Mouse (Mus musculus): ENCODE measurements around the gene Kank1.

The Kank1 gene

GRCm38 (mm10) chr19:25315458-25315889 lies 78.7 kb downstream of the Kank1 start:
- no peak for DNase-seq

GRCm38 (mm10) chr19:25315993-25316392 lies 79.2 kb downstream of the Kank1 start:
- no peak for DNase-seq

DNA sequence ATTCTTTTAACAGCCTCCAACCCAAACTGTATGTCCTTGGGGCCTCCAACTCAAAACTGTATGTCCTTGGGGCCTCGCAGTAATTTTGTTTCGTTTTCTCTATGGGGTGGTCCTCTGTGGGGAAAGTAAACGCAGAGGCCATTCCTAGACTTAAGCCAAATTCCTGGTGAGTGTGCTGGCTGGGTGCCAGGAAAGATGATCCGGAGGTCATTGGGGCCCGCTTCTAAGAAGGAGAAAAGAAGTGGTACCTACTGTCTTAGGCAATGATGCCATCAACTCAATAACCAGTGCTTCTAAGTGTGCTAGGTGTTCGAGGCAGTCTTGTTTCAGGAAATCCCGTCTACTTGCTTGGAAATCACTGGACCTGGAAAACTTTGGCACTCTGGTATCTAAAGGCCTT lies 87.5 kb downstream of the Kank1 start:
- no peak for DNase-seq

DNA sequence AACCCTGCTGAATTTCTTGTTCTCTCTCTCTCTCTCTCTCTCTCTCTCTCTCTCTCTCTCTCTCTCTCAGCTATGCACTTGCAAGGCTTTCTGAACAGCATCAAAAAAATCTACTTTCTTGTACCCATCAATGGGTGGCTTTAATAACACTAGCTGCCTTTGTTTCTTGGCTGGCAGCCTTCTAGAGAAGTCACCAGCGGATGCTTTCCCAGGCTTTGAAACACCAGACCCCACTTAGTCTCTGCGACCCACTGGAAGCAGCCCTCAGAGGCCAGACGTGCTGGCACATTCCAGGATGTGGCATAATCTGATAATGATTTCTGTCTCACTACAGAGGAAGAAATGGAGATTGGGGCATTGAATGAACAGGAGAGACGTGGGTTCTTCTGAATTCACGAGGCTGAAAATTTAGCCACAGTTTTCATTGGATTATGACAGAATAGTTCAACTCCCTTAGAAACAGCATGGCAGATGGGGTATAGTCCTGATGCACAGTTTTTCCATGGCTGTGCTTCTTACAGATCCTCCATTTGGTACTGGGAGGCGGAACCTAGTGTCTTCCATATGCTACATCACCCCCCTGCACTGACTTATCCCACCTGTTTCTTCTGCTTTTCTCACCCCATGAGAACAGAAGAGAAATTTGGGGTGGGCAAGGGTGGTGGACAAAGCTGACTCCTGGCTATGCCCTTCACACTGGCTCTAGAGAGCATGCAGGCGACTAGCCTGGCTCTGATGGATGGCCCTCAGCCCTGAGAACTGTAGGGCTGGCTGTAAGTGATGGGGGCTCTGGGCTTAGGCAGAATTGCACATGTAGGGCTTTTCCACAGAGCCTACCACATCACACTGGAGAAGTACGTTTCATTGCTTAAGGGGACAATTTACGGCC lies 88.6 kb downstream of the Kank1 start:
- no peak for DNase-seq

- DNase-seq: no peak
Observed at GRCm38 (mm10) chr19:25326002-25326300, 89.2 kb downstream of the Kank1 start.

DNA sequence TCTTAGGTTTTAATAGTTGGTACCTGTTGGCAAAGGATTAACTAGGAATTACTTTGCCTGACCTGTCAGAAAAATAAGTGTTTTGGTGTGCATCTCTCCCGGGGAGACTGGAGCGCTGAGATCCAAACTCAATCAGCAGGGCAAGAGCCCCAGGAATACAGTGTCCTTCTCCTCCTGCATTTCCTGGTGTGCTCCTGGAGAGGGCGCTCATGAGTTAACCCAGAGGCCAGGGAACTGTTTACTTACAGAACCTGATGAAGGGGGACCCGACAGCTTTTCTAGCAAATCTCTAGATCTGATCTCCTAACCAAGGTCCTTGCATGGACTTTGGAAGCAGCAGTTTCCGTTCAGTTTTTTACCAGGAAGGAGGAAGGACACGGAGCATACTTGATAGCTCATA lies 90.9 kb downstream of the Kank1 start:
- DNase-seq: no peak

GRCm38 (mm10) chr19:25334360-25334759 lies 97.6 kb downstream of the Kank1 start:
- DNase-seq: peak; percentile 57

DNA sequence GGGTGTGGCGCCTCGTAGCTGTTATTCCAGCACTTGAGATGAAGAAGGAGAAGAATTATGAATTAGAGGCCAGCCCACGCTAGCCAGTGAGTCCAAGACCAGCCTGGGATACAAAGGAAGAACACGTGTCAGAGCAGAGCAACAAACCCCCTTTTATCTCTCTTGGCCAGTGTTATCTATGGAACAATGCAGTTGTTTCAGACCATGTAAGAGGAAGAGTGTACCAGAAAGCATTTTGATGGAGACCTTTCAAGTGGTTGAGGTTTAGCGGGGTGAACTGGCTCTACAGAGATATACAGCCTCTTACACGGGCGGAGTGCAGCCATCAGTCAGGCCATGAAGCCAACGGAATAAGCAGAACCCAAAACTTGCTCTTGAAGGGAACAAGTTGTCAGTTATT lies 100.0 kb downstream of the Kank1 start:
- DNase-seq: no peak

- peak; percentile 14 for DNase-seq
Observed at GRCm38 (mm10) chr19:25340630-25341620, 104.2 kb downstream of the Kank1 start.

DNA sequence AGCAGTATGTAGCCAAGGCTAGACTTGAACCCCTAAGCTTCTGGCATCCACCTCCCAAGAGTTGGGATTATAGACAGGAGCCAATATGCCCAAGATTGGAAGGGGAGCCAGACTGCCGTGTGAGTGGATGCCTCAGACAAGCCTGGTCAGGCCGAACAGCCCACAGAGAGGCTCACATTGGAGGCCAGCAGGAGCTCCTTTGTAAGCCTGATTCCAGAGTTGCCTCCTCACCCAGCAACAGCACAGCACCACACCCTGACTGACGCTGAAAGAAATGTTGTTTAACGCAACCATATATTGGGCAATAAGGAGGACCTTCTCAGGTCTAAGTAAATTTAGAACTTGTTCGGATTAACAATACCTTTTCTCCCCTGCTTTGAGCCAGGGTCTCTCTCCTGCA lies 105.3 kb downstream of the Kank1 start:
- no peak for DNase-seq

GRCm38 (mm10) chr19:25343657-25344322 lies 107.0 kb downstream of the Kank1 start:
- DNase-seq: peak; percentile 55

DNA sequence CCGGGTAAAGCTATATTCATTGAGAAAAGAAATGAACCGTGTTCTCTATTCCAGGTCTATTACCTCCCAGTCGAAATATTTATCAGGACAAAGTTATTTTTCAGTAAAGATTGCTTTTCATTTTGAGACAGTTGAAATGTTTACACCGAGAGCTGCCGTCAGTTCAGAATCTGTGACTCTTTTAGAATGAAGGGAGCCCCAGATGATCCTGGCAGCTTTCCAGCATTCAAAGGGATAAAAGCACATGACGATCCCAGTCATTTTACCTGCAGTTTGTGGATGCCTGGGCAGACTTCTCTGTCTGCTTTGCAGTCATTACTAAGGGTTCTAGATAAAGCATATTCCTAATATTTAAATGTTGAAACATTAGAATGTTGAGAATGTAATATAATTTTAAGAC lies 107.6 kb downstream of the Kank1 start:
- no peak for DNase-seq

DNA sequence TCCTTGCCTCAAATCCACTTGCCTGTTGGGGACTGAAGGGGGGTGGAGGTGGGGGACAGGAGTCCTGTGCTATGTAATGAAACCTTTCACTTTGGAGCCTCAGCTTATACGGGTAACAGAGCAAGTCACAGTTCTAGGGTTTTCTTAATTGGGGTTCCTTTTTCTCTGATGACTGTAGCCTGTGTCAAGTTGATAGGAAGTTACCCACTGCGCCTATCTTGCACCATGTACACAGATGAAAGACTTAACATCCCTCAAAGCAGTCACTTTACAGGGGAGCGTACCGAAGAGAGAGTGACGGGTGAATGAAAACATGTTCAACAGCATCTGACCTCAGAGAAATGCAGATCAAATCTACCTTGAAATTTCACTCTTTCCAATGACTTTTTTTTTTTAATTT lies 109.2 kb downstream of the Kank1 start:
- no peak for DNase-seq

- no peak for DNase-seq
Observed at GRCm38 (mm10) chr19:25347515-25347914, 110.7 kb downstream of the Kank1 start.

DNA sequence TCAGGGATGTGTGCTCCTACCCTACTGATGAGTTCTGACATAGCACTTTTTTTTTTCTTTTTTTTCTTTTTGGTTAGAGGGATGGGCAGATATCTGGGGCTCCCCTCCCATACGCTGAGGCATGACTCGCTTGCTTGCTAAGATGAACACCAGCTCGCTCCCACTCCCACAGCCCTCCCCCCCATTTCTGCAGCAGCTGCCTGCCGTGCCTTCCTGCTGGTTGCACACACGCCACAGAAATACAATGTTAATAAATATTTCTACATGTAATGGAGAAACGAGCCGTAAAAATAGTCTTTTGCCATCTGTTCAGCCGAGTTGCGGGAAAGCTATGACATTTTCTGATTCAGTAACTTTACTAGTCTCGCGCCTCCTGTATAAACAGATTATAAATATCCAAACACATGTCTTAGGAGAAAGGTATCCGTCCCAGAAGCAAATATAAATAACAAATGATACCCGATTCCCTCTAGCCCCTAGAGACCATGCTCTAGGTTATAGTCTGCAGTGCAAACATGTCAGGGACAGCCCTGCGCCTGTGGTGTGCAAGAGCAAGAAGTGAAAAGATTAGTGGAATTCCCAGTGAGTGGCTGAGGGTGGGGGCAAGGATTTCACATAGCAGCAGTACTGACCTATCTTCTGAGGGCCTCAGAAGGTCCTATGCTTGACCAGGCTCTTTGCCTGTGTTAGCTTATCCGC lies 114.6 kb downstream of the Kank1 start:
- no peak for DNase-seq

GRCm38 (mm10) chr19:25357094-25357493 lies 120.3 kb downstream of the Kank1 start:
- no peak for DNase-seq

DNA sequence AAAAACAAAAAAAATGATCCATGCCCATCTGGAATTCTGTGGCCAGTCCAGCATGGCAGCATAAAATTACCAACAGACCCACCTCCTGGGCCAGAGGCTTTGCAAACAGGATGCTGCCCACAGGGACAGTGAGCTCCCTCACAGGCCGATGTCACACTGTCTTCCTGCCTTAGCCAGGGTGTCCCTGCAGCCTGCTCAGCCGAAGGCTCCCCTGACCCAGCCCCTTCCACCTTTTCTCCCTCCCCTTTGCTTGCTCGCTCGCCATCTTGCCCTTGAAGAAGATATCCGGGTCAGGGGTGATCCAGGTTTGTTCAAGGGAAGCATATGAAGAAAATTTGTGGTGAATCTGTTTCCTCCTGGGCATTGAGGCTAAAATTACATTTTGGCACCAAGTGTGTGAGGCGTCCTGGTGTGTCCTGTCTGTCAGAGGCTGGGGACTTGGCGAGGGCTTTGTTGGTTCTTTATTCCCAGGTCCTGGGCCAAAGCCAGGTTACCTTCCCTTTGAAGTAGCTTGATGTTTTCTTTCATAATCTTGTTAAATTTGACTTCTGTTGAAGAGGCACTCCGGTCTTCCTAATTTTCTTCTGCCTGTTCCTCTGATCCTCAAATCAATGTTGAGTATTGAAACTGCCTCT lies 121.8 kb downstream of the Kank1 start:
- no peak for DNase-seq

DNA sequence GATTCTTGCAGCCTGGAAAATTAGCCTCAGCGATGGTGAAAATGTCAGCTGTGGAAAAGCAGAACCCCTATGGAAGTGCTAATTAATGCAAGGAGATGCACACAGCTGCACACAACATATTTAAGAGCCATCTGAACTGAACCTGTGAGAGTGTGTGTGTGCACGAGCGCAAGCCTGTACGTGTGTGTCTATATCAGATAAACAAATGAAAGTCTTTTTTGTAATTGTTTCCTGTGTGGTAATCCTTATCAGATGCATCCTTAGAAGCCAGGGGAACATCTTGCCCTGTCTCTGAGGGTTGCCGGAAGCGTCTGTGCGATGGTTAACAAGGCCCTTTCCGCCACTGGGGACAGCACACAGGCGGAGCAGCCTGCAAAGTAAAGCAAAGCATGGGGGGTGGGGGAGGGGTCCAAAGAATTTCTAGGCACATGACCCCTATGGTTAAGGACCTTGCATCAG lies 123.8 kb downstream of the Kank1 start:
- DNase-seq: peak; percentile 26

DNA sequence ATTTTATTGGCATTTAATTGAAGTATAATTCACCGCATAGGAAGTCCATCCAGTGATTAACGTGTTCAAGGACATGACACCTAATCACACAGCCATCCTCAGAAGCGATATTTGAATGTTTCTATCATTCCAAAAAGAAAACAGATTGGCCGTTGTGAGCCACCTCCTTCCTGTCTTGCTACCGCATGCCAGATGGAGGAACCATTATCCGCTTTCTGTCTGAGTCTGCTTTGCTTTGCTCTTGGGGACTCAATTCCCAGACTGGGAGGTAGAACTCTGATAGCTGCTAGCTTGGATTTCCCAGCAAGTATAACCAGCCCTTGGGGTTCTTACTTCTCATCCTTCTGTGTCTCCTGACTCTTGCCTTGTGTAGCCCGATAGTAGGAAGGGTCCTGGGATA lies 125.2 kb downstream of the Kank1 start:
- DNase-seq: no peak

GRCm38 (mm10) chr19:25365698-25366097 lies 128.9 kb downstream of the Kank1 start:
- no peak for DNase-seq

GRCm38 (mm10) chr19:25366620-25367019 lies 129.8 kb downstream of the Kank1 start:
- DNase-seq: no peak

GRCm38 (mm10) chr19:25370428-25370827 lies 133.7 kb downstream of the Kank1 start:
- DNase-seq: no peak
